Mouse (Mus musculus) hindbrain, embryonic 16.5 days (tissue): ENCODE results near the gene Grcc10. TPM values are rescaled to one million over a fixed set of nuclear protein-coding genes. Genes with fewer than 3 reads are reported as not detected.

Experiments used
- ATAC-seq: fragments of 200-750 bp; cut with Nextera tagmentation; 2 replicates; pipeline ENCODE4 v1.8.0; 2017; ENCODE audit warnings: moderate TSS enrichment, moderate library complexity
- H3K27ac ChIP-seq: fragments of 300-500 bp; sonication (generic); 2 replicates; pipeline ENCODE4 v1.5.1; 2014; ENCODE audit warnings: low read depth, mild to moderate bottlenecking, control low read depth, low read length, moderate library complexity
- H3K27me3 ChIP-seq: fragments of 300-500 bp; sonication (generic); replicated peaks from 2 replicates; pipeline ENCODE4 v1.6.1; 2014; ENCODE audit warnings: low read length; ENCODE audit not compliant: control insufficient read depth, insufficient read depth
- H3K36me3 ChIP-seq: fragments of 300-500 bp; sonication (generic); 2 replicates; pipeline ENCODE4 v1.6.1; 2014; ENCODE audit warnings: mild to moderate bottlenecking, low read length, moderate library complexity, mixed read lengths; ENCODE audit not compliant: control insufficient read depth, insufficient read depth
- H3K4me1 ChIP-seq: fragments of 300-500 bp; sonication (generic); 2 replicates; pipeline ENCODE4 v1.6.1; 2014; ENCODE audit warnings: low read depth, low read length; ENCODE audit not compliant: control insufficient read depth, insufficient read depth
- H3K4me2 ChIP-seq: fragments of 300-500 bp; sonication (generic); 2 replicates; pipeline ENCODE4 v1.6.1; 2014; ENCODE audit warnings: mild to moderate bottlenecking, low read length, control low read depth, moderate library complexity
- H3K4me3 ChIP-seq: fragments of 300-500 bp; sonication (generic); 2 replicates; pipeline ENCODE4 v1.5.1; 2014; ENCODE audit warnings: mild to moderate bottlenecking, low read length, control low read depth, moderate library complexity
- H3K9ac ChIP-seq: fragments of 300-500 bp; sonication (generic); 2 replicates; pipeline ENCODE4 v1.6.1; 2014; ENCODE audit warnings: low read depth, mild to moderate bottlenecking, control low read depth, low read length, moderate library complexity
- H3K9me3 ChIP-seq: fragments of 300-500 bp; sonication (generic); 2 replicates; pipeline ENCODE4 v1.6.1; 2014; ENCODE audit warnings: mild to moderate bottlenecking, low read length, moderate library complexity; ENCODE audit not compliant: control insufficient read depth
- WGBS: fragments of 180-500 bp; shearing (Covaris S2); extraction: QIAGEN DNeasy Blood & Tissue Kit; methylation state at CpG from one replicate; pipeline ENCODE4 v1.1.7; 2014; 5-methylcytosine and 5-hydroxymethylcytosine counted together
- polyA plus RNA-seq: library from polyadenylated mRNA; unstranded; fragments of >200 nt; fragmentation: Nextera tagmentation; extraction: Ambion mirVana; gene quantifications from 2 replicates; pipeline ENCODE4 v1.2.1, GENCODE M21; 2015

Gene Grcc10
- polyA plus RNA-seq, 1 experiment from 2014 or later: 645 TPM

GRCm38 (mm10) chr6:124712918-124713317 is 28.3 kb downstream of the Grcc10 start:
- peak overlapping the region; percentile 92 for H3K4me3 ChIP-seq
- no peak for ATAC-seq
- H3K27ac ChIP-seq: peak overlapping the region; percentile 87; the same call in 1 of the 2 replicates
- peaks cover 26% of the 10 kb centered on the region for H3K36me3 ChIP-seq
- H3K27me3 ChIP-seq: no peaks in the 10 kb centered on the region
- no peaks in the 10 kb centered on the region for H3K9me3 ChIP-seq
- H3K4me2 ChIP-seq: peak overlapping the region; percentile 95
- peak overlapping the region; percentile 93 for H3K9ac ChIP-seq
- peaks cover 30% of the 10 kb centered on the region for H3K4me1 ChIP-seq
- 13% methylated on average over 11 of the region's 11 CpGs for WGBS

GRCm38 (mm10) chr6:124711824-124712782 is 29.1 kb downstream of the Grcc10 start, which contains the start of the genes Emg1 and Phb2:
TSS of gene Emg1 (minus strand) at chr6:124712178.
TSS of gene Phb2 (plus strand) at chr6:124712336.
- peaks cover 19% of the 10 kb centered on the region for H3K36me3 ChIP-seq
- peaks cover 30% of the 10 kb centered on the region for H3K4me1 ChIP-seq
- peak; percentile 97 for ATAC-seq
- H3K4me3 ChIP-seq: peak within 1 kb of the TSS; percentile 92
- under 1% methylated on average over 53 of the region's 76 CpGs for WGBS
- H3K27ac ChIP-seq: peak within 1 kb of the TSS; percentile 87
- no peaks in the 10 kb centered on the region for H3K9me3 ChIP-seq
- H3K4me2 ChIP-seq: peak within 1 kb of the TSS; percentile 95
- peak within 1 kb of the TSS; percentile 93 for H3K9ac ChIP-seq
- no peaks in the 10 kb centered on the region for H3K27me3 ChIP-seq

- no peak overlapping the region for H3K4me2 ChIP-seq
- no peak for ATAC-seq
- no peaks in the 10 kb centered on the region for H3K9me3 ChIP-seq
- 96% methylated on average over 10 of the region's 10 CpGs for WGBS
- H3K4me3 ChIP-seq: no peak overlapping the region
- H3K36me3 ChIP-seq: peaks cover 15% of the 10 kb centered on the region
- H3K9ac ChIP-seq: no peak overlapping the region
- H3K27me3 ChIP-seq: no peaks in the 10 kb centered on the region
- no peak overlapping the region for H3K27ac ChIP-seq
- peaks cover 22% of the 10 kb centered on the region for H3K4me1 ChIP-seq
Measured at GRCm38 (mm10) chr6:124708289-124708889, 32.8 kb downstream of the Grcc10 start.

- Histone ChIP-seq H3K27ac (no peak overlapping the region), H3K4me3 (no peak overlapping the region), H3K4me1 (peaks cover 12% of the 10 kb centered on the region), H3K36me3 (peaks cover 22% of the 10 kb centered on the region), H3K9me3 (no peaks in the 10 kb centered on the region), H3K4me2 (no peak overlapping the region), H3K27me3 (no peaks in the 10 kb centered on the region), H3K9ac (no peak overlapping the region)
- no peak for ATAC-seq
- 85% methylated on average over 5 of the region's 5 CpGs for WGBS
Measured at GRCm38 (mm10) chr6:124706061-124706627, 35.0 kb downstream of the Grcc10 start.

- no peak overlapping the region for H3K9ac ChIP-seq
- no peak for ATAC-seq
- no peaks in the 10 kb centered on the region for H3K9me3 ChIP-seq
- no peak overlapping the region for H3K27ac ChIP-seq
- no peak overlapping the region for H3K4me3 ChIP-seq
- WGBS: 95% methylated on average over 2 of the region's 2 CpGs
- no peaks in the 10 kb centered on the region for H3K27me3 ChIP-seq
- H3K4me1 ChIP-seq: no peaks in the 10 kb centered on the region
- no peak overlapping the region for H3K4me2 ChIP-seq
- peaks cover 25% of the 10 kb centered on the region for H3K36me3 ChIP-seq
Measured at GRCm38 (mm10) chr6:124704417-124704816, 36.8 kb downstream of the Grcc10 start.

- H3K4me1 ChIP-seq: no peaks in the 10 kb centered on the region
Measured at GRCm38 (mm10) chr6:124703789-124704188, 37.4 kb downstream of the Grcc10 start.

GRCm38 (mm10) chr6:124702784-124703103 is 38.4 kb downstream of the Grcc10 start:
- 46% methylated on average over 3 of the region's 3 CpGs for WGBS
- Histone ChIP-seq H3K4me1 (no peaks in the 10 kb centered on the region), H3K27ac (no peak overlapping the region), H3K27me3 (no peaks in the 10 kb centered on the region), H3K36me3 (peaks cover 25% of the 10 kb centered on the region), H3K4me2 (no peak overlapping the region), H3K9ac (no peak overlapping the region), H3K4me3 (no peak overlapping the region), H3K9me3 (no peaks in the 10 kb centered on the region)
- ATAC-seq: peak; percentile 77

More at GRCm38 (mm10) chr6:124703789-124704188, 37.4 kb downstream of the Grcc10 start:
- Histone ChIP-seq H3K27me3 (no peaks in the 10 kb centered on the region), H3K36me3 (peaks cover 25% of the 10 kb centered on the region), H3K27ac (no peak overlapping the region), H3K9ac (no peak overlapping the region), H3K4me3 (no peak overlapping the region), H3K9me3 (no peaks in the 10 kb centered on the region), H3K4me2 (no peak overlapping the region)
- 79% methylated on average over 7 of the region's 7 CpGs for WGBS
- ATAC-seq: no peak

- H3K4me1 ChIP-seq: no peaks in the 10 kb centered on the region
- H3K27ac ChIP-seq: no peak overlapping the region
- no peaks in the 10 kb centered on the region for H3K27me3 ChIP-seq
- no peak overlapping the region for H3K4me2 ChIP-seq
- peaks cover 25% of the 10 kb centered on the region for H3K36me3 ChIP-seq
- no peaks in the 10 kb centered on the region for H3K9me3 ChIP-seq
- 91% methylated on average over 17 of the region's 17 CpGs for WGBS
- no peak overlapping the region for H3K9ac ChIP-seq
- peak; percentile 13; the same call in 1 of the 2 replicates for ATAC-seq
- H3K4me3 ChIP-seq: no peak overlapping the region
Measured at GRCm38 (mm10) chr6:124702102-124702783, 38.9 kb downstream of the Grcc10 start.
